8 mouse cellular contexts compared by ENCODE assay signal in genomic region chr5:41556700-41557309, GRCm38 (mm10).
A peak's percentile ranks its signal among the peaks of the same experiment; 100 is the strongest.
DNase-seq lines count a peak whose midpoint lies in the region; ATAC-seq lines count a peak whose summit lies in the region.

No protein-coding gene starts in this region.

- H3K36me3 ChIP-seq in heart, embryonic 16.5 days (ENCODE audit: control insufficient read depth, insufficient read depth): no peaks in the 10 kb centered on the region
- no peaks in the 10 kb centered on the region for H3K36me3 ChIP-seq in hindbrain, embryonic 10.5 days
- H3K36me3 ChIP-seq in midbrain, embryonic 10.5 days: no peaks in the 10 kb centered on the region

- H3K4me2 ChIP-seq in heart, embryonic 16.5 days (ENCODE audit: low read depth, low read length): peak overlapping the region; percentile 56

- H3K9ac ChIP-seq in heart, embryonic 16.5 days (ENCODE audit: low read length): no peak overlapping the region

- ATAC-seq in heart, embryonic 16.5 days (replicated peaks; ENCODE audit: extremely low read depth, insufficient read depth, low FRiP score): no peak

- DNase-seq in heart, adult 8-10 months (ENCODE audit: low spot score): no peak
- DNase-seq in brain, adult 2 months (ENCODE audit: low read depth, low spot score): peak; percentile 18
- peak; percentile 5 for DNase-seq in hindbrain, embryonic 10.5 days (ENCODE audit: low spot score)
- DNase-seq in midbrain, embryonic 10.5 days (ENCODE audit: low spot score): no peak
- DNase-seq in frontal cortex, adult 2 months (ENCODE audit: extremely low spot score in 1 of 2, low spot score in 1 of 2): no peak
- no peak for DNase-seq in thymus, postnatal 10 days (ENCODE audit: low spot score in 2 of 2)
- DNase-seq in frontal cortex, postnatal 36 days (ENCODE audit: low spot score in 2 of 2): no peak

- no peaks in the 10 kb centered on the region for H3K4me1 ChIP-seq in heart, embryonic 16.5 days (ENCODE audit: control insufficient read depth, insufficient read depth, low read length)
- H3K4me1 ChIP-seq in hindbrain, embryonic 10.5 days (replicated peaks): no peaks in the 10 kb centered on the region
- H3K4me1 ChIP-seq in midbrain, embryonic 10.5 days: no peaks in the 10 kb centered on the region

- H3K4me3 ChIP-seq in heart, embryonic 16.5 days (ENCODE audit: low read length): peak overlapping the region; percentile 31
- H3K4me3 ChIP-seq in hindbrain, embryonic 10.5 days: peak overlapping the region; percentile 6; the same call in 1 of the 2 replicates
- H3K4me3 ChIP-seq in midbrain, embryonic 10.5 days: peak overlapping the region; percentile 26

- H3K27me3 ChIP-seq in heart, embryonic 16.5 days (ENCODE audit: control insufficient read depth, insufficient read depth, low read length): no peaks in the 10 kb centered on the region
- no peaks in the 10 kb centered on the region for H3K27me3 ChIP-seq in hindbrain, embryonic 10.5 days (ENCODE audit: insufficient read depth, poor library complexity, severe bottlenecking)
- no peaks in the 10 kb centered on the region for H3K27me3 ChIP-seq in midbrain, embryonic 10.5 days (ENCODE audit: low read depth, poor library complexity, severe bottlenecking)

- WGBS in heart, embryonic 16.5 days: 35% methylated on average over 24 of the region's 24 CpGs
- 53% methylated on average over 24 of the region's 24 CpGs for WGBS in hindbrain, embryonic 10.5 days
- WGBS in midbrain, embryonic 10.5 days: 53% methylated on average over 24 of the region's 24 CpGs

- H3K27ac ChIP-seq in heart, embryonic 16.5 days (ENCODE audit: low read length): no peak overlapping the region
- no peak overlapping the region for H3K27ac ChIP-seq in hindbrain, embryonic 10.5 days
- H3K27ac ChIP-seq in midbrain, embryonic 10.5 days (replicated peaks): no peak overlapping the region

- no peaks in the 10 kb centered on the region for H3K9me3 ChIP-seq in heart, embryonic 16.5 days (replicated peaks; ENCODE audit: control insufficient read depth, low read length)
- H3K9me3 ChIP-seq in hindbrain, embryonic 10.5 days: no peaks in the 10 kb centered on the region
- no peaks in the 10 kb centered on the region for H3K9me3 ChIP-seq in midbrain, embryonic 10.5 days (replicated peaks)

Comparison
In these comparisons a context has a peak if more than half of its experiments do, and no peak if none do; other contexts are left out.
1. DNase-seq: peak in brain, adult 2 months (single experiment) and hindbrain, embryonic 10.5 days (single experiment); none in heart, adult 8-10 months (single experiment), midbrain, embryonic 10.5 days (single experiment), frontal cortex, adult 2 months (0 of 2), thymus, postnatal 10 days (0 of 2) and frontal cortex, postnatal 36 days (0 of 2).
2. Peak in every context shown above with its lines, with median percentiles within 50 percentile points of each other: H3K4me3 ChIP-seq.